Mouse (Mus musculus): ENCODE measurements around the gene Lcn6. TPM values are rescaled to one million over a fixed set of nuclear protein-coding genes. Genes with fewer than 3 reads are reported as not detected.
"Not testable (repeated sequence)": the region's sequence is repeated elsewhere in the genome, so short reads cannot be mapped to it uniquely, and the experiment has no call there.

Gene Lcn6
- not detected for total RNA-seq (2021)
- long read RNA-seq, experiment 1: 0 reads
- long read RNA-seq, experiment 2: 0 reads

DNA sequence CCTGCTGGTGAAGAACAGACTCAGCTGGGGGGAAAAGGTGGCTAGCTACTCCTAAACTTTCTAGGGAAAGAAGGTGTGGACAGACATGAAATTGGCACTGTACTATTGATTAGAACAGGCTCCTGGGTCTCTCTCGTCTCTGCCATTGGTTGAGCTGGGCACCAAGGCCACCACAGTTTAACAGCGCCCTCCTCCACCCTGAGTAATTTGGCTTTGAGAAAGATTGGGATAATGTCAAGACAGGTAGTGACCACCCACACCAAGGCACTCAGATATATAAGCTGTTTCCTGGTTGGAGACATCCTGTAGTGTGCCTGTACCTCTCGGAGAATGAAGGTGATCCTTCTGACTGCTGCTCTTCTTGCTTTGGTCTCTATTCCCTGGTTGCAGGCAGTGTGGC is at the start of gene Lcn6:
Gene Lcn6 (plus strand): TSS at position 301 of the 400 bp plus-strand sequence.
- DNase-seq: no peak

DNA sequence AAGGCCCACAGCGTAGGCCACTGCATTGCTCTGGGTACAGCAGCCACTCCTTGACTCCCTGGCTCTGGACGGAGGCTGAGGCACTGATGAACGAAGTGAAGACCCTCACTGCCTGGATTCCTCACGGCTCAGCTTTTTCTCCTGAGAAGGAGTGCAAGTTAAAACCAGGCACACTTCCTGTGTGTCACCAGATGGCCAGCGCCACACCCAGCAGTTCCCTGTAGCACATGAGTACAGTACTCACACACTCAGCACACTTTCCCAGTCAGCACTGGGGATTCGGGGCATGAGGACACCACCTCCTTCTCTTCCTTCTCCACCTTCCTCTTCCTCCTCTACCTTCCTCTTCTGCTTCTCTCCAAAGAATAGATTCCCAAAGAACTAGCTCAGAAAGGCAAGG is 48.8 kb upstream of the Lcn6 start, which contains the start of gene Fcna:
Gene Fcna (minus strand): TSS at position 220 of the 400 bp plus-strand sequence.
- no peak for DNase-seq

DNA sequence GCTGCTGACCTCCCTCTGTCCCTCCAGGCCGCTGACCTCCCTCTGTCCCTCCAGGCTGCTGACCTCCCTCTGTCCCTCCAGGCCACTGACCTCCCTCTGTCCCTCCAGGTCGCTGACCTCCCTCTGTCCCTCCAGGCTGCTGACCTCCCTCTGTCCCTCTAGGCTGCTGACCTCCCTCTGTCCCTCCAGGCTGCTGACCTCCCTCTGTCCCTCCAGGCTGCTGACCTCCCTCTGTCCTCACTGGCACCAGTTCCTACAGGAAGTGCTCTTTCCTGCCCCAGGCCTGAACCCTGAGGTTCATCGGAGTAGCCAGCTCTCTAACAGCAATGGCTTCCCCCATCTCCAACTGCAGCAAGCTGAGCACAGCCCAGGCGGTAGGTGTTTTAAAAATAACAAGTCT is 47.8 kb upstream of the Lcn6 start:
- DNase-seq: peak; percentile 37

DNA sequence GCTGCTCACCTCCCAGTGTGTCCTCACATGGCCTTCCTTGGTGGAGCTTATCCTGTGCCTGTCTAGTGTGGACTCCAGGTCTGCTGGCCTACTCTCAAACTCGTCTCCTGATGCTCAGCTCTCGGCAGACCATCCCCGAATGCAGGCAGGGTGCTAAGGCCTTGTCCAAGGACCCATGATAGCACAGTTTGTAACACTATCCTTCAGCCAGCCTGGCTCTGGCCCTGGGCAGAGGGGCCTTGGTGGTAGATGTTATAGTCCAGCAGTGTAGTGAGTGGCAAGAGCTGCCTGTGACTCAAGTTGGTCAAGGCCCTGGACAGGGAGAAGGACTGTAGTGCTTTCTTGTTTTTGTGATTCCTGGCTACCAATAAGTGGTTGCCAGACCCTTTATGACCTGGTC is 43.0 kb upstream of the Lcn6 start:
- peak; percentile 56 for DNase-seq

DNA sequence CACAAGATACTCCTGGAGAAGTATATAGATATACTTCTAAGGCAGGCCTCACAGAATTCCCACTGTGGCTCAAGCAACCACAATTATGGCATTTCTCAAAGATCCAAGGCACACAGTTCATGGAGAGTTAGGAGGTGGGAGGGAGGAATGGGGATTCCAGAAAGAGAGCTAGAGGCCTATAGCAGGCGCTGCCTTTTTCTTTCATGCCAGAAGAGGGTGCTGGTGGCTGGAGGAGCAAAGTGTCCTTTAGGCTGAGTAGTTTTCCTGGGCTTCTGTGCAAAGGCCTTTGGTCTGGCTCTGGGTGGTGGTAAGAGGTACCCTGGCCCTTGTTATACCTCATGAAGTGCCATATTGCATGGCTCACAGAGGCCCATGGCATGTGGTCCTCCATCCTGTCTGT is 42.5 kb upstream of the Lcn6 start:
- peak; percentile 45 for DNase-seq

DNA sequence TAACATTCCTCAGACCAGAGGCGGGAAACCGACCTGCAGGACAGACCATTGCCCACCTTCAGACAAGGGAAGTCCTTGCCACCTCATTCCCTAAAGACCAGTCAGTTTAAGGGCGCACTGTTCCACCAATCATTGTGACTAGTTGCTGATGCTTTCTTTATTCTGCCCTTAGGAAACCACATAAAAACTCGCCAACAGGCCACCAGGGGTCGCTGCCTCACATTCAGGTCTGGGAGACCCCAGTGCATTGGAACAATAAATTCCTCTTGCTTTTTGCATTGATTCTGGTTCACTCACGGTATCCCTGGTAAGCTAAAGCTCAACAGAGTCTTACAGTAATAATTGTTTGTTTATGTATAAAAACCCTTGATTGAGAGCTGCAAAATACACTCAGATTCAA is 36.7 kb upstream of the Lcn6 start:
- DNase-seq: peak; percentile 77

DNA sequence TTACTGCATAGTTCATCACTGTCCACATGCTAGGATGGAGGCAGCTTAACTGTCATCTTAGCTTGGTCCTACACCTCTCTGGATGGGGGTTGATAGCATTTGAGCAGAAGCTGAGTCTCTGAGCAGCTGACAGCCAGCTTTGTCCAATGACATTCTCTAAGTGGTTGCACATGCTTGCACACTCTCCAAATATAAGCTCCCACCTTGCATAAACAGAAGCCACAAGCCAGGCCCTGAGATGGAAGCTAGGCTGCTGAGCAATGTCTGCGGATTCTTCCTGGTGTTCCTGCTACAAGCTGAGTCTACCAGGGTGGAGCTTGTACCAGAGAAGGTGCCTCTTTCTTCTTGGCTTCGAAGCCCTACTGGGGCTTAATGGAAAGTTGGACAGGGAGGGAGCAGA is 23.7 kb upstream of the Lcn6 start, which contains the start of gene Lcn8:
Gene Lcn8 (plus strand): TSS at position 219 of the 400 bp plus-strand sequence.
- DNase-seq: no peak

DNA sequence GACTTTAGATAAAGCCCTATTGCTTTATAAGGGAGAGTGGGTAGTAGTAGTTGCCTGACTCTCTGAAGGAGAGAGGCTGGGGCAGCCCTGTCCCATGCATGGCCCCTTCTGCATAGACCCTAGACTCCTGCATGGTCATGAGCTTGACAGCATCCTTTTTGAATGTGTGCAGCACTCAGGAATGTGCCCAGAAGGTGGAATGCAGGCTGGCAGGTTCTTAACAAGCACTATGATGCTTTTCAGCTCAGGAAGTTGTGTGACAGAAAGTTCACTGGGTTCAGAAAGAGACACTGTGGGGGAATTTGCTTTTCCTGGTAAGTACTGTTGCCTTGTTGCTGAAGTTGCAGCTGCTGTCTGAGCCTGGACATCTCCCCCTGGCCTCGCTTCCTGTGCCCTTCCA is 22.1 kb upstream of the Lcn6 start:
- DNase-seq: no peak

DNA sequence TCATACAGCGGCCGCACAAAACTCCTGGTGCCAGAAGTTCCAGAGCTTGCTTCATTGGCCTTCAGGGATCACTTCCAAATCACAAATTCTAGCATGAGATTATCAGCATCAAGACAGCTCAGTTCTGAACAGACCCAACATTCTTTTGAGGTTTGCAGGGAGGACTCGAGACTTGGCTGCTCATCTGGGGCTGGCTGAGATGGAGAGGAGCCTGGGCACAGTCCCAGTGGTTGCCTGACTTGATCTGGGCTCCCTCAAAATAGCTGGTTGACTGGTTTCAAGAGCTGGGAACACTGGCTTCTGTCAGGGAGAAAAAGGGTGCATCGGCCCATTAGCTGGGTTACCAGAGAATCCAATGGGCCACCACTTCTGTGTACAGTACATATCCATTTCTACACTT is 19.9 kb upstream of the Lcn6 start:
- no peak for DNase-seq

DNA sequence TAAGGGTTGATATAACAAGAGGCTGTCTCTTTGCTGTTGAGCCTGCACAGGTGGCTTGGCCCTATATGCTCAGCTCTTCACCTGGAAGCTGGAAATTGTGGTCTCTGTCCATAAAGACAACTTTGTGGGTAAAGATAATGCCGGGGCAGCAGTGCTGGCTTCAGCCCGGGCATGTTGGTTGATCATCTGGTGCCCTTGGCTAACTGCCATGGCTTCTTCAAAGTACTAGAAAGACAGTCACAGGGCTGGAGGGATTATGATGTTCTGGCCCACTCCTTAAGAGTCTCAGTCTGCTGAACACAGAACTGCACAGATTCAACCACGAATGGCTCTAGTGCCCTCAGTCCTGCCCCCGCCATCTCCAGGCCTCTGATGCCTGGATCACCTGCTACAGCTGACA is 19.3 kb upstream of the Lcn6 start:
- peak; percentile 52 for DNase-seq

DNA sequence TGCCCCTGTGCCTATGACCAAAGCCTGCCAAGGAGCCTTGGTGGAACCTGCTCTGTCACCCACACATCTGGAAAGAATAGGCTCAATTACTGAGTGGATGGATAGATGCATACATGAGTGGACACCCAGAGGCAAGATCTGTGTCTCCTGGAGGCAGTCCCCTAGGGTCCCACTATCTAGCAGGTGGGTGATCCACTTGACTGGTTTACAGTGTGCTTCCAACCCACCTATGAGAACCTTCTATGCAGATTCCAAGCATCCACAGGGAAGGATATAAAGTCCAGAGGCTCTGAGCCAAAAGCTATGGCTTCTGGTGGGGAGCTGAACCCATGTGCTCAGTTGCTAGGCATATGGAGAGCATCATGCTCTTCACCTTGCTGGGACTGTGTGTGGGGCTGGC is 18.9 kb upstream of the Lcn6 start, which contains the start of gene Lcn5:
Gene Lcn5 (plus strand): TSS at position 301 of the 400 bp plus-strand sequence.
- DNase-seq: no peak

DNA sequence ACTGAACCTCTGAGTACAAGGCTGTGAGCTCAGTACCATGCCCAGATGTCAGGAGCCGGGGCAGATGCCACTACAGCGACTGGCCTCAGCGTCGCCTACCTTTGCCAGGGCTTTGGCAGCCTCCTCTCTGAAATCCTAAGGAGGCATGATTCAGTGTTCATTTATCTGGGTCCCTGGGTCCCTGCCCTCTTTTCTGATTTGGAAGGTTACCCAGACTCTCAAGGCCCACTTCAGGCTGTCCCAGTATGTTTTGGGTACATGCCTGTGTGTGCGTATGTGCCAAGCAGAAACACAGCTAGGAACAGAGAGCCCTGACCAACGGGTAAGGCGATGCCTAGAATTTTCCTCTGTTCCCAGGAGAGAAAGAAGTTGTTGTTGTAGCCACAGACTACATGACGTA is 16.3 kb upstream of the Lcn6 start:
- DNase-seq: no peak

DNA sequence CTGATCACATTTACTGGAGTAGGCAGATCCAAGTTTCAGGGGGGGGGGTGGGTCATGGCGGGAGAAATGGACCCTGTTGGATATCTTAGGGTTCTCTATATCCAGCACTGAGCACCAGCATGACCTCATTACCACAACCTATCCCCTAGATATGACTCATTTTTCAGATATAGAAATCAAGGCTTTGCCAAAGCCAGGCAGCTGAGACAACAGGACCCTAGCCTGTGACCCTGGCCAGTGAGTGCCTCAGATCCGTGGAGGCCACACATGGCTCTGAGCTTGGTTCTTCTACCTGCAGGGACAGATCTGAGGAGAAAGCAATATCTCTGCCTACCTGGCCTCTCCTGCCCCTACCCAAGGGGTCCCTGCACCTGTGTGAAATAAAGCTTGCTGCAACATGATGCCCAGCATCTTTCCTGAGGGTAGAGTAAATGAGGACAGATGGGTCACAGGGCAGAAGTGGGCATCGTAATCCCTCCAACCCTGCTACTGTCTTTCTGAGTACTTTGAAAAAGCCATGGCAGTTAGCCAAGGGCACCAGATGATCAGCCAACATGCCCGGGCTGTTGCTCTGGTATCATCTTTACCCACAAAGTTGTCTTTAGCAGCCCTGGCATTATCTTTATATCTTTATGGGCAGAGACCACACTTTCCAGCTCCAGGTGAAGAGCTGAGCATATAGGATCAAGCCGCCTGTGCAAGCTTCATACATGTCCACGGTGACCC is 15.2 kb upstream of the Lcn6 start:
- DNase-seq: peak; percentile 25

DNA sequence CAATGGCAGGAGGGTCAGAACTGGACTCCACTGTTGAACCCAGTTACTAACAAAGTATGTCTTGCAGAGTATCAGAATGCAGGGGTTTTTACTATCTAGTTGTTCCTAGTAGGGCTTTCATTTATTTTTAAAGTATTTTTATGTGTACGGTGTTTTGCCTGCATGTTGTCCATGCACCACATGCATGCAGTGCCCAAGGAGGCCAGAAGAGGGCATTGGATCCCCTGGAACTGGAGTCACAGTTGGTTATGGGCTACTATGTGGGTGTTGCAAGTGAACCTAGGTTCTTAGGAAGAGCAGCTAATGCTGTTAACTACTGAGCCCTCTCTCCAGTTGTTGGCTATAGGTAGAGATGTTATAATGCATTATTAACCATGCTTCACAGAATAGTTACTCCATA is 13.1 kb upstream of the Lcn6 start:
- DNase-seq: peak; percentile 88

DNA sequence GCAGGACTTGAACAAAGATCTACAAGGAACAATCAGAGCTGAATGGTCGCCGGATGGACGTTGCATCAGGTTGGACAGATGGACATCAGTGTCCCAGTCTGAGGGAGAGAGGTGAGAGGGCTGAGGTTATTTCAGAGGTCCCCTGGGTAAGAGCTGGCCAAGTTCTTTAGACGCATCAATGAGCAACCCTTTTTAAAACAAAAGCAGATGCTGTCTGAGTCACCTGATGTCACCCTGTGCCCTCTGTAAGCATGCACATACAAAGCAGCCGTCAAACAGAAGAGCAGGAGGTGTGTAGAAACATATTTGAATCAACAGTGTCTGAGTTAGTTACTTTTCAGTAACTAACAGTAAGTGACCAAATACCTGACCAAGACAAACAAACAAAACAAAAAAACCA is 12.5 kb upstream of the Lcn6 start:
- DNase-seq: no peak

DNA sequence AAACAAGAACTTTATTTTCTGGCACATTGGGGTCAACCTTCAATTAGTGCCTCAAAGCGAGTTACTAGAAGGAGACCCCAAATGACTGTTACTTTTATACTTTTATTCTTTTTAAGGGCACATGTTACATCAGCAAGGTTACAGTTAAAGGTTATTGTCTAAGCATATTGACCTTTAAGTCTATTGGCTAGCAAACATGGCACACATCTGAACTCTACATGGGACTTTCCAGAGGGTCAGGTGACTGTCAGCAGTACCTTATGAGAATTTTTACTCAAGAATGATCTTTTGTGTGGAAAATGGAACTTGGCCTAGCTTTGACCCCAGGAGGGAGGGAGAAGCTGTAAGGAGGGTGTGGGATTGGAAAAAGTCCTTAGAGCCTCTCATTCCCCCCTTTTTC is 10.1 kb upstream of the Lcn6 start:
- no peak for DNase-seq

DNA sequence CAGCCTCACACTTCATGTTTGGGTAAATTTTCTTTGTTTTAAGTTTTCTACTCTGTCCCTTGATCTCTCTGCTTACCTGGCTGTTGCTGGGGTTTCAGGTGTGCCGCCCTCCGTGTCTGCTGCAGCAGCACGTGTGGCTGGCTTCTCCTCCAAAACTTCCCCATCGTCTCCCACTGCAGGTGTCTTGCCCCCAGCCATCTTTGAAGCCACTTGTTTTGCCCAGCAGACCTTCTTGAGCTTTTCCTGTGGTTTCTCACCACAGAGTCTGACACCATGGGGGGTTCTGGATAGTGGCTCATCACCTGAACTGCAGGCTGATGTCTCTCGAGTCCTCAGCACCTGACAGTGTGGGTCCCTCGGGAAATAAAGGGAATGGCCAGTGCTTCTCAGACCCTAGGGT is 3.0 kb downstream of the Lcn6 start:
- no peak for DNase-seq

DNA sequence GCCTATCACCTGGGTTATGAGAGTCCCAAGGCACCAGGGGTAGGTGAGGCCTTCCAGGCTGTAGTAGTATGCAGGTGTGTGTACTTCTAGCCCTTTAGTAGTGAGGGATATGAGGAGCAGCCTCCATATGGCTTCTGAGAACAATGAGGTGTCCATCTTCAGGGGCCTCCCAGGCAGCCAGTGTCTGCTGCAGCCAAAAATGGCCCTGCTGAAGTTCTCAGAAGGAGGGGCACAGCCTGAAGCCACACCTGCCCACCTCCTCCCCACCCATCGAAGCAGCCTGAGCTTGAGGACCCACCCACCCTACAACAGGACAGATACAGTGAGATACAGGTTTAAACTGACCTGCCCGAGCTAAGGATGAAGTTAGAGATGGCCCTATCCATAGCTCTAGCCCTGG is 5.8 kb downstream of the Lcn6 start, which contains the start of gene Lcn10:
Gene Lcn10 (plus strand): TSS at position 301 of the 400 bp plus-strand sequence.
- DNase-seq: no peak

DNA sequence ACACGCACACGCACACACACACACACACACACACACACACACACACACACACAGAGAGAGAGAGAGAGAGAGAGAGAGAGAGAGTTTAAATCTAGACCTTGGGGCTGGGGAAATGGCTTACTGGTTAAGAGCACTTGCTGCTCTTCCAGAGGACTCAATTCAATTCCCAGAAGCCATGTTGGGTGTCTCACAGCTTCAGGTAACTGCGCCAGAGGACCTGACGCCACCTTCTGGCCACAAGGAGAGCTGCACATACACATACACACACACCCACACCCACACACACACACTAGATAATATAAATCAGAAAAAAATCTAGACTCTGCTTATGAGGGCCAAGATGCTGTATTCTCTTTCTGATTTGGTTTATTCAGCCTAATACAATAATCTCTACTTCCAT is 10.4 kb downstream of the Lcn6 start:
- no peak for DNase-seq

DNA sequence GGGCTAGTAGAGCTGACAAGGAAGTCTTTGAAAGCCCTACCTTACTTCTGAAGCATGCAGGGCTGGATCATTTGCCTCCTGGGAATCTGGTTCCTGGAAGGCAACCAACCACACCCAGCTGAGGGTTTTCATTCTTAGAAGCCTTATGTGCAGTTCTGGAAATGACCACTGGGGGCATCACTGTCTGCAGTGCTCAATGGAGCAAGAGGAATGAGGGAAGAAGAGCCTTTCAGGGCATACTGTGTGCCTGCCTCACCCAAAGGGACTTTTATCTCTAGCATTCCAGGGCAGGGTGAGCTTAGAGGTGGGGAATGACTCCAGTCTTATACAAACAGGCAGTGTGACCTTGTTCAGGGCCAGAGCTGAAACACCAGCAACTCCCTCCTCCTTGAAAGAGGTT is 18.0 kb downstream of the Lcn6 start:
- peak; percentile 84 for DNase-seq

DNA sequence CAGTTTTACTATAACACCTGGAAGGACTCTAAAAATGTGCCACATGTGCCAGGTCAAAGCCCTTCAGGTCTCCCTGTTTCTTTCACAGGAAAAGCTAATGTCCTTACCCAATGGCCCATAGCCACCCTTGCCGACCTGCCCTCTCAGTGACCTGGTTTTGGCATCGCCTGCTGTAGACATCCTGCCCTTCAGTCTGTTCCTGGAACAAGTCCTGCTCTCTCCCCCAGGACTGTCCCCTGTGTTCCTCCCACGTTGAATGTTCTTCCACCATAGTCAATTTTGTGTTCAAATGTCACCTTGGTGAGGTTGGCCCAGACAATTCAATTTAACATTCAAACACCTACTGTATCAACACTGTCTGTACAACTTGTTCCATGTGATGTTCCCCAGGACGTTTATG is 20.4 kb downstream of the Lcn6 start:
- peak; percentile 32 for DNase-seq

DNA sequence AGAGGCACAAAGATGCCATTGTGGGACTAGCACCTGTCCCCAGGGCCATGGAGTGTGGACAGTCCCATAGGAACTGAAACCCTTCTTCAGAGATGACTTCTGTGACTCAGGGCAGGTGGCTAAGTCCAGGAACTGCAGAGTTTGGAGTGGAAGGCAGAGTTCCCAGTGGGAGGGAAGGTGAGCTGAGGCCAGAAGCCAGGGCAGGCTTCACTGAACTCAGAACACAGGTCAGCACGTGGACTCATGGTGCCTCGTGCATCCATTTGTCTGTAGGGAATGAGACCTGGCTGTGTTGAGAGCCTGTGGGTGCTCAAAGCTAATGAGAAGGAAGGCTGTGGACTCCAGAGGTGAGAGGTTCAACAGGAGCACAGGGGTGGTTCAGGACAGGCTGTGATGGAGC is 22.1 kb downstream of the Lcn6 start:
- no peak for DNase-seq

DNA sequence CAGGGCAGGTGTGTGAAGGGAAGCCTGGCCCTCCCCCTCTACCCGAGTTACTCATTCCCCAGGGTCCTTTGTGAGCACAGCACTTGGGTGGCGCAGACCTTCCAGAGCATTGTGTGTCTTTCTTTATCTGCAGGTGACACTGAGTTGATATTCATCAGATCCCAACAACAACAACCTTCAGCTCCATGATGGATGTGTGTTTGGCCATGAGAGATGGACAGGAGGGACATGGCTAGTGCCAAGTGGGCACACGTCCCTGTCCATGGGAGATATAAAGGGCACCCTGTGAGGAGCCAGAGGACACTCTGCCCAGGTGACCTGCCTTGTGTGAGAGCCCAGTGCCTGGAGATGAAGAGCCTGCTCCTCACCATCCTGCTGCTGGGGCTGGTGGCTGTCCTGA is 23.2 kb downstream of the Lcn6 start, which contains the start of gene Obp2a:
Gene Obp2a (plus strand): TSS at position 301 of the 400 bp plus-strand sequence.
- not testable (repeated sequence) for DNase-seq

DNA sequence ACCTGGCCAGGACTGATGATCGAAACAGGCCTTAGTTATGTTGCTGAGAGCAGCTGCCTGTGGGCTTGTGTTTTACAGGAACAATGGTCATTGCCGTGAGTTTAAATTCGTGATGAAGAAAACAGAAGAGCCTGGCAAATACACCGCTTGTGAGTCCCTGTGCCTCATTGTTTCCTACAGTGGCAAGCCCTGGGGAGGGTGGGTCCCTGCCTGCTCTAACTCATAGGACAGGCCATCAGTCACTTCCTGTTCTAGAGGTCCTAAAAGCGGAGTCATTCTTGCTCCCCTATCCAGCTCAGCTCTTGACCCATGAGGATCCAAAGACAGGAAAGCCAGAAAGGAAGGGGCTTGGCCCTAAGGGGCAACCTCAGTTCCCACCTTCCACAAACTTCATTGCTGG is 24.4 kb downstream of the Lcn6 start:
- no peak for DNase-seq
